Mouse (Mus musculus) heart, adult 18-20 months (tissue): ENCODE results near the gene Eefsec. TPM values are rescaled to one million over a fixed set of nuclear protein-coding genes. Genes with fewer than 3 reads are reported as not detected.

Experiments used
- DNase-seq, 2 experiments: peaks; one replicate each; pipeline ENCODE4 v3.0.0; 2021 to 2022; ENCODE audit warnings: mixed read lengths in 1 of 2
- long read RNA-seq, 2 experiments: library from polyadenylated mRNA; stranded (forward); transcript quantifications; one replicate each; pipeline ENCODE4 v2.0.0; 2021
- total RNA-seq, 2 experiments: library from RNA; stranded (reverse); gene quantifications; 2 replicates each; pipeline ENCODE4 v1.2.3; 2021

Eefsec gene
- 1 to 10 TPM; 8.5 to 8.9 TPM for total RNA-seq
- long read RNA-seq, experiment 1, transcript Eefsec-201 (7 exons, 2,679 nt), result major isoform, 7 of 9 reads
- long read RNA-seq, experiment 1, partial matches to known transcripts, result 0 of 9 reads
- long read RNA-seq, experiment 1, other reads (novel, unspliced or antisense), result 2 of 9 reads
- long read RNA-seq, experiment 2, transcript Eefsec-201 (7 exons, 2,679 nt), result major isoform, 9 of 9 reads
- long read RNA-seq, experiment 2, partial matches to known transcripts, result 0 of 9 reads
- long read RNA-seq, experiment 2, other reads (novel, unspliced or antisense), result 0 of 9 reads

DNA sequence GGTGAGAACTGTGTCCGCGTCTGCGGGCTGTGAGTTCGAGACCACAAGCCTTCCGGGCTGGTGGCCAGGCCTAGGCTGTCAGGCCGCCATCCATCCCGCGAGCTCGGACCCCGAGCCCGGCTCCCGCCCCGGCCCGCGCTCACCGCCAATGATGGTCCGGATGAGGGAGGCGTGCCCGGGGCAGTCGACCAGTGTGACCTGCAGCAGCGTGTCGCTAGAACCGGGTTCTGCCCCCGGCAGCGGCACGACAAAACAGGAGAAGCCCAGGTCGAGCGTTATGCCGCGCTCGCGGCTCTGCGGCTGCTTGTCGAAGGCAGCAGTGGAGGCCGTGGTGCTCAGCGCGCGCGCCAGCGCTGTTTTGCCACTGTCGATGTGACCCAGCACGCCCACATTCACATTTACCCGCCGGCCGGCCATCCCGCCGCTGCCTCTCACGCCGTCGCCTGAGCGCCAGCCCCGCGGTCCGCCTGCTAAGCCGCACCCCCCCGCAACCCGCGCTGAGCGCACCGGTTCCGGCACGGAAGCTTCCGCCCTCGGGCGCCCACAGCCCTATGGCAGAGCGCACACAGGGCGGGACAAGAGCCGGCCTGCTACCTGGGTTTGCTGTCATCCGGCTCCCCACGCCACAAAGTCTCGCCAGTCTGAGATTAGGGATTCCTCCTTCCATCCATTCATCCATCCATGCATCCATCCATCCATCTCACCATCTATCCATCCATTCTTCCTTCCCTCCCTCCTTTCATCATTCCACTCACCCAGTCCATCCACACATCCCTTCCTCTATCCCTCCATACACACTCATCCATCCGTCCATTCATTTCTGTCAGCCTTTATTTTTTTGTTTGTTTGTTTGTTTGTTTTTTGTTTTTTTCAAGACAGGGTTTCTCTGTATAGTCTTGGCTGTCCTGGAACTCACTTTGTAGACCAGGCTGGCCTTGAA is at the start of gene Eefsec:
Gene Eefsec, minus strand, starts transcription at position 477 of the 940 bp plus-strand sequence.
- DNase-seq, result peak; percentile 82 to 85

DNA sequence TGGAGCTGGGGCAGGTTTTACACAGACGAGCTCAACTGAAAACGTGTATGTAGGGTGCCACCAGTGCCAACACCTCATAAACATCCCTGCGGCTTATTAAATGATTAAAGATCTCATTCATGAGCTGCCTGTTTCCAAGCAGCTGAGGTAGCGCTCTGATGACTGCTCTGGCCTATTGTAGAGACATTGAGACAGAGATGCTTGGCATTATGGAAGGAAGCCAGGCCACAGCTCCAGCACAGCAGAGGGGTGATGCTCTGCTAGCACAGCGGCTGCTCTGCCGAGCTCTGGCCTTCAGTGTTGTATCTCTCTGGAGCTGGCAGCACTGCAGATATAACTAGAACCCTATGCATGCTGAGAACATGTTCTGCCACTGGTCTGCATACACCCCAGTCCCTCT is 47.4 kb upstream of the Eefsec start:
- no peak for DNase-seq

DNA sequence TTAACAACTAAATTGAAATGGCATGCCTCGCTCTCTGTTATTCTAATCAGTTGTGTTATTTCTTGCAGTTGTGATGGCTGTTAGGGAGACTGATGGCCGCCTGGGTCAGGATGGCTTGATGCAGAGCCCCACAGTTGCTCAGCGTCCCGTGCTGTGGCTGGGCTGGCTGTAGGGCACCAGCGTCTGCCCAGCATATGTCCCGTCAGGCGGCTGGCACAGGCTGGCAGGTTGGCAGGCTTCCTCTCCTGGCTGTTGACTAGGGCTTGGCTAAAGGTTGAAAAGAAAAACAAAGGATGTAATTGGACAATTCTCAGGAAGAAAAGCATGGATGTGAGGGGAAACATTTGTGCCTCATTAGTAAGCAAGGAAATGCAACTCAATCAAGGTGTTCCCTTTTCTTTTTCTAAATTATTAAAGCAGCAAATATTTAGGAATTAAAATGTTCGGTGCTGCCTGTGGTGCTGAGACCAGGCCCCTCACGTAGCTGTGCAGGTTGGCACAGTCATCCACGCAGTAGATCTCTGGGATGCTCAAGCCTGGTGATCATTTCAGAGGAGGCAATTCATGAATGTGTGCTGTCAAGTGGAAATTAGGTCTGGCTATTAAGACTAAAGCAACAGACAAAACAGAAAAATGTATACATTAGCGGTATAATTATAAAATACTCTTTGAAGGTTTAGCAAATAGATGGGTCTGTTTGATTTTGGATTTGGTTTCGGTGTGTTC is 44.5 kb upstream of the Eefsec start:
- DNase-seq, result peak; percentile 68 to 71

DNA sequence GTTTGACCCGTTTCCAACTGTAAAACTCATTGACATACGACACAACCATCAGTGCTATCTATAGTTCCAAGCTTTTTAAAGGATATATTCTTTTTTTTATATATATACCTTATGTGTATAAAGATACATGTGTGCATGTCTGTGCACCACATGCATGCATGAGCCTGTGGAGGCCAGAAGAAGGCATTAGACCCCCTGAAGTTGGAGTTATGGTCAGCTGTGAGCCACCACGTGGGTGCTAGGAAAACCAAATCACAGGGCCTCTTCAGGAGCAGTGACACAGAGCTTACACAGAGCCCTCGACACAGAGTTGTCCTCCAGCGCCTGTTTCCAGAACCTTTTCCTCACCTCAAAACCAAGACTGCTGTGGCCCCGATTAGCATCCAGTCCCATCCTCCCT is 43.5 kb upstream of the Eefsec start:
- DNase-seq, result no peak

DNA sequence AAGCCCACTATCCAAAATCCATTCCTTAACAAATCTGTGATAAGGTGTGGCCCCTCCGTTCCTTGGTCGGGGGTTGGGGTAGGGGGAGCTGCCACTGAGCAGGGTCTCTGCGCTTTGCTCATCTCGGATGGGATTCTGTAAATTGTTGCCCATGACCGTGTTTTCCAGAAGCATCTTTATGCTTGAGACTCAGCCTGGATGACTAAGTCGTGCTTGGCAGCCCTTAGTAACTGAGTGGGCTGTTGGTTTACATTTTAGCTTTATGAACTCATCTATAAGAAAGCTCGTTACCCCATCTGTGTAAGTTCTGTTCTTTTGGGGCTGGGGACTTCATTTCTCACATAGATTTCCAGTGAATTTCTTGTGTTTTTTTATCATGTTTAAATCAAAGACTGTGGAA is 42.7 kb upstream of the Eefsec start:
- DNase-seq, result no peak

DNA sequence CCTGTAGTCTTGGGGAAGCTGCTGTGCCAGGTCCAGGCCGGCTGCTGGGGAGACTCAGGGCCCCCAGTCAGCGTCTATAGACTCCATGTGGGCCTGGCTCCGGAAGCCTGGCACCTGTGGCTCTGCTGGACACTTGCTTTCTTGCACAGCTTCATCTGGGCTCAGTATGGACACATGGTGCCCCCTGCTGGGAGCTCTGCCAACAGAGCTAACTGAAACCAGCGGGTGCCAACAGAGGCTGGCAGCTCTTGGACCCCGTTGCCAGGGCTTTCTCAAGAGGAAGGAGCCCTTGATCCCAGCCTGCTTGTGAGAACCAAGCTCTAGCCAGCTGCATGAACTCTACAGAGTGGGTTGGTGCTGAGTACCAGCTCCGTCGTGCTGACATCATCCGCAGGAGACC is 40.6 kb upstream of the Eefsec start:
- DNase-seq, result peak; percentile 33 to 49

DNA sequence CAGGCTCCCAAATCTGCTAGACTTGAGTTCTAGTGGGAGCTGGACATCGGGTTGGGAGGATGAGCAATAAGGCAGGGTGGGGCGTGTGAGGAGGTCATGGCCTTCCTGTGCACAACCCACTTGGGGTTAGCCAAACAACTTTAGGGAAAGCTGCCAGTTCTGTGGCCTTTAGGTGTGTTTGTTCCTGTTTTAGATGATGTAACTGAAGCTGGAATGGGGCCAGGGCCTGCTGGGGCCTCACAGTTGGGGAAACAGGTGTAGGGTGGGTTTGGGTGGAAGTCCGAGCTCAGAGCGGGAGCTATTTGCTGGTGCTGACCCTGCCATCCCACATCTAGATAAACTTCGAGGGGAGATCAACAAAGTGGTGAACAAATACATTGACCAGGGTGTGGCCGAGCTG is 39.0 kb upstream of the Eefsec start:
- DNase-seq, result peak; percentile 47 to 67

DNA sequence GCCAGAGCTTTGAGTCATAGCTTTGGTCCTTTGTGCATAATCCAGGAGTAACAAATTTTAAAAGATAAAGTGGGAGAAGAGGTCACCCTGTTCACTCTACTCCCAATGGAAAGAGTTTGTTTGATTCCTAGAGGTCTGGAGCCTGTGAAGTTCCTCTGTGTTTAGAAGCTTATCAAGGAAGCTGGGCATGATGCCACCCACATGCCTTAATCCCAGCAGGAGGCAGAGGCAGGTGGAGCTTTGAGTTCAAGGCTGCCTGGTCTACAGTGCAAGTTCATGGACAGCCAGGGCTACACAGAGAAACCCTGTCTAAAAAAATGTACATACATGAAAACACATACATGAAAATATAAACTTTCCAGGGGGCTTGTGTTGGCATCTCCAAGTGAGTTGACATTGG is 37.6 kb upstream of the Eefsec start:
- no peak for DNase-seq

DNA sequence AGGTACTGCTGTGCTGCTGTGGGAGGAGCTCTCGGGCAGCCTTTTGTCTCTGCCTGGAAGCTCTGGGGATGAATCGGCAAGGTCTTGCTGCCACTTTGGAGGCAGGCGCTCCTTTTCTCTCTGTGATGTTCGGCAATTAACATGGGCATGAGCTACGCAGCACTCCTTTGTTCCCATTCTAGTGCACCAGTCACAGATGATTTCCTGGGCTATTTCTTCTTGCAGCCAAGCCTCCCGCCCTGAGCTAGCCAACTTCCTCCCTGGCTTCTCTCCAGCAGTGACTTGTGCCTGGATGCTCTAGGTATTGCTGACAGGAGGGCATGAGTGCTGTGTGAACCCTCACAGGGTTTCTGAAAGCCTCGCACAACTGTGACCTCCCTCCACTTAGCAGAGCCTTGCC is 36.8 kb upstream of the Eefsec start:
- DNase-seq, result peak; percentile 54 to 58

DNA sequence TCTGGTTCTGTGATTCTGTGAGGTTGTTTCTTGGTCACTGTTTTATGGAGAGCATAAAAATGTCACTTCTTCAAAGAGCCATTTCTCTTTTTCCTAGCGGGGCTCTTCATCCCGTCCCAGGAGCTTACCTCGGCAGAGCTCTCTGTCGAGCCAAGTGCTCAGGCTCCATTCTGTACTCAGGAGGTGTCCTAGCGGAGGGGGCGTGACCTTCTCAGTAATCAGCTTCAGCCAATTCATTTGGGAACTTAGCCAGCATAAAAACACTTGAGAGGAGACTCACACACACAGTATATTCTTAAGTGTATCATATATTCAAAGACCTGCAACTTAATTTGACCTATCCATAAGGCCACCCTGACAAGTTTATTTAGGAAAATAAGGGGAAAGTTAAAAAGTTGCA is 34.1 kb upstream of the Eefsec start:
- DNase-seq, result no peak

DNA sequence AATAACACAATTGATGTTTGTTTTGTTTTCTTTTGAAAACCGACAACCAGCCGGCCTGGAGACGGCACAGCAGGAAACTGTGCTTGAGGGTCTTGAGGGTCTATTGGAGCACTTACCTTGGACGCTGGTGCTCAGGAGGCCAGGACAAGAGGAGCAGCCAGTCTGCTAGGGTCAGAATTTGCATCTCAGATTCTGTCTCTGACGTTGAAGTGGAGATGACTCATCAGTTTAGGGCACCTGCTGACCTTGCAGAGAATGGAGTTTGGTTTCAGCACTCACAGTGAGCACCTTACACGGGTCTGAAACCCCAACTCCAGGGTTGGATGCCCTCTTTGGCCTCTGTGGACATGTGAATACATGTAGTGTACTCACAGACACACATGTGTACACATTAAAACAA is 23.5 kb upstream of the Eefsec start:
- DNase-seq, result no peak

DNA sequence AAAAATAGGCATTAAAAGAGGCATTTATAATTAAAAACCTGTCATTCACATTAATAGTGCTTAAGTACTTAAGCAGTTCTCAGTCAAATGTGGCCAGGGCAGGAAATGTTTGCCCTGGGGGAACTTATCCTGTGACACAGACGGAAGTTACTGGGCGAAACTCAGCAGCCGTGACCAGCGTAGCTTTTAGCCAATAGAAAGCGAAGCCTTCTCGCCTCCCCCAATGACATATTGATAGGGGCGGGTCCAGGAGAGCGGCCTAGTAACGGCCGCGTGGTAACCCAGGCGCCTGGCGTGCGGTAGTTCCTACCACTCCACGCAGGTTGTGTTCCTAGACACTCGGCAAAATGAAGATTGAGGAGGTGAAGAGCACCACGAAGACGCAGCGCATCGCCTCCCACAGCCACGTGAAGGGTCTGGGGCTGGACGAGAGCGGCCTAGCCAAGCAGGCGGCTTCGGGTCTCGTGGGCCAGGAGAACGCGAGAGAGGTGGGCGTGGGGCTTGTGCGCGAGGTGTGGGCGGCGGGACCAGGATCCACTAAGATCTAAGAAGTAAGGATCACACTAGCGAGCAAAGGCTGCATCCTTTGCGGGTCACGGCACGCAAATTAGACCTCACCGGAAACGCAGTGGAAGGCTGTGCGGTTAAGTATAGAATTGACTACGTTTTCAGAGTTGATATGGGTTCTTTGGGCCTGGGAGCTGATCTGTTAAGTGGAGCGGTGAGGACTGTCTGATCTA is 19.0 kb upstream of the Eefsec start, which contains the start of gene Ruvbl1:
Gene Ruvbl1, plus strand, starts transcription at position 229 of the 740 bp plus-strand sequence.
- DNase-seq, result peak; percentile 93 to 96

DNA sequence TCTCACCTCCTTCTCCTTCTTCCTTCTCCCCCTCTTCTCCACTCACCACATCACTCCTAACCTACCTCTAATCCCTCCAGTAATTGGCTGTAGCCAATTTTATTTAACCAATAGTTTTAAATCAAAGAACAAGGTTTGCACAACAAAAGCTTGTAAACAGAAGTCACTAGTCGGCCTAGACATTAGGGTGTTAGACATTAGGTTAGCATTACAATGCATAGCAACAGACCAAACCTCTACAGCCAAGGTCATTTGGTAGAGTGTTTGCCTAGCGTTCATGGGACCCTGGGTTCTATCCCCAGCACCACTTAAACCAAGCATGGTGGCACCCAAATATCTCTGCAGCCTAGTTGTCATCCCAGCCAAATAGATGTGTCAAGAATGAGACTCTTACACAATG is 8.2 kb upstream of the Eefsec start:
- no peak for DNase-seq

DNA sequence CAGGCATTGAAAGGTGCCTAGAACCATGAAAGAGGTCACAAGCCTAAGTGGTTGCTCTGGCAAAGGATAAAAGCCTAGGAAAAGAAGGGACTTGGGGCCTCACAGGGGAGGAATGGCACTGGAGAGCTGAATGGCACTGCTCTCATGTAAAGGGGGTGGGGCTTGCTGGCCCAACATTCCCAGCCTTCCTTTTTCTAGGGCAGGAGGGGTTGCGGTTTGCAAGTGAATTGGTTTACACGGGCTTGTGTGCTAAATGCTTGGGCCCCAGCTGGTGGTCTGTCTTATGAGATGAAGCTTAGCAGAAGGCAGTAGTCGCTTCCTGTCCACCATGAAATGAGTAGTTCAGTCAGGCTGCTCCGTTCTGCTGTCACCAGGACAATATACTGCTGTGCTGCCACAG is 1.1 kb upstream of the Eefsec start:
- DNase-seq, result no peak

DNA sequence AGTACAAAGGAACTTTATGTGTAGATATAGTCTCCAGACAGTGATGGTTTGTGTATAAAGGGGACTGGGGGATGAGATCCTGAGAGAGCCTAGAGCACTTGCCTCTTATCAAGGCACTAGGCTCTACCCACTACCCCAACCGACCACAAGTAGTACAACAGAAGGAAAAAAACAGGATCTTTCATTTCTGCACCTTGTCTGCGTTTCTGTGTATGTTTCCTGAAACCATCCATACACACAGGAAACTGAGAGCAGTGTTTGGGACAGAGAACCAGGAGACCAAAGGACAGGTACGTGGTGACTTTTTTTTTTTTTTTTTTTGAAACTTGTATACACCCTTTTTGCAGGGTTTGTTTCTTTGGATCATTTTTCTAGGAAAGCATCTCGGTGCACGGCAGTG is 678 bp downstream of the Eefsec start:
- DNase-seq, result no peak

DNA sequence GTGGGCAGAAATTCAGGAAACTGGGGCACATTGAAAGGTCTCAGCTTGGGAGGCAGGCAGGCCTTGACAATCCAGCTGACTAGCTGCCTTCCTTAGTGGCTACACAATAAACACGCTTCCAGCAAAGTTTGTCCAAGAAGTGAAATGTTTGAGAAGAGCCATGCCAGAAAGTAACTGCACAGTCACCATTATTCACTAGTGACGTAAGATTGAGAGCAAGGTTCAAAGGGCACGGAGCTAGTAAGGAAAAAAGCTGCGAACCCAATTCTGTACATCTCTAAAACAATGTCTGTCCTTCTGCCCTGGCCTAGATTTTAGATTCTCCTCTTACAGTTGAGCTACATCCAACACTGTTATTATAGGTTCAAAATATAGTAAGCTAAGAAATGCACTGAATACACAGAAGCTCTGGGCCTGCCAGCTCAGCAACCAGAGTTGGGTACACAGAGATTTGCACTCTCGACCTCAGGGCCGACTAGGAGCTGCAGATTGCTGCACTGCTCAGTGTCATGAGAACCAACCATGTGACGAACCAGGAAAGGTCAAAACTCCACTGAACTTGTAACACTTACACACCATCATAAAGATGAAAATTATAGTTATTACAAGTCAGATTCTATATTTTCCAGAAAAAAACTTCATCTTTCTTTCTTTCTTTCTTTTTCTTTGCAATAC is 2.1 kb downstream of the Eefsec start:
- no peak for DNase-seq

DNA sequence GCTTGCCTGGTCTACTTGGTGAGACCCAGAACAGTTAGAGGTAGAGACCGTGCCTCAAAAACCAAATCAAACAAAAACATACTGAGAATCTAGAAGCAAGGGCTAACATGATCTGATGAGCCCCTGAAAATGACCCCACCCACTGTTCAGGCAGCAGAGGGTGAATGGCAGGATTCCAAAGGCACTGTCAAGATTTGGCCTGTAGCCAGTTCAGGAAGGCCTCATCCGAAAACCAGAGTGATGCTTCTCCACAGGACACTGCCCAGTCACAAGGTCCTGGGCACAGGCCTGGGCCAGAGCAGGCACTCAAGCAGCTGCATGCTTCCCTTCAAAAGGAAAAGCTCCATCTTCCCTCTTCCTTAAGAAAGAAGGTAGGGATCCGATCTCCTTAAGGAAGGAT is 2.9 kb downstream of the Eefsec start:
- no peak for DNase-seq

DNA sequence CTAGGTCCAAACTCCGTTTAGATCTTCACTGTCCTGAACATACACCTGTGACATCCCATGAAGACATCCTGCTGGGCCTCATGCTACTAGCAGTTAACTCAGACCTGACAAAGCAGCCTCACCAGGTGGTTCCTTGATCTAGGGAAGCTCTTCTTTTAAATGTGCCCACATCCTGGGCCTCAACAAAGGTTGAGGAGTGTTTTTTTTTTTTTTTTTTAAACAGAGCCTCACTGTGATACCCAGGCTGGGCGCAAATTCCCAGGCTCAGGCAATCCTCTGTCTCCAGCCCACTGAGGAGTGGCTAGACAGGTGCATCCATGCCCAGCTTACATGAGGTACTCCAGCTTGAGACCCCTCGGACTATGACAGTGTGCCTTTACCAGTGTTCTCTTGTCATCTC is 3.8 kb downstream of the Eefsec start:
- DNase-seq, result no peak

DNA sequence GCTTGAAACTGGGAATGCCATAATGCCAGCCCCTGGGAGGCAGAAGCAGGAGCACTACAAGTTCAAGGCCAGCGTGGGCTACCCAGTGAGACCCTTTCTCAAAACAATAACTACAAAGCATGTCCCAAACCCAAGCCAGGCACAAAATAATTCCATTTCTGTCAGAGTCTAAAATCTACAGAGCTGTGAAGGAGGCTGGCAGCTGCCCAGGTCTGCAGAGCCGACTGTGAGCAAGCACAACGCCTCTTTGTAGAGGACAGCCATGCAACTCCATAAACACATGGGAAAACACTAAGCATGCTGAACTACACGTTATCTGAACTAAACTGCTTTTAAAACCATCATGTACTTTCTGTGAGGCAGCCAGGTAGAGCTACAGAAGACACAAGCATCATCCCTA is 7.3 kb downstream of the Eefsec start:
- DNase-seq, result no peak

DNA sequence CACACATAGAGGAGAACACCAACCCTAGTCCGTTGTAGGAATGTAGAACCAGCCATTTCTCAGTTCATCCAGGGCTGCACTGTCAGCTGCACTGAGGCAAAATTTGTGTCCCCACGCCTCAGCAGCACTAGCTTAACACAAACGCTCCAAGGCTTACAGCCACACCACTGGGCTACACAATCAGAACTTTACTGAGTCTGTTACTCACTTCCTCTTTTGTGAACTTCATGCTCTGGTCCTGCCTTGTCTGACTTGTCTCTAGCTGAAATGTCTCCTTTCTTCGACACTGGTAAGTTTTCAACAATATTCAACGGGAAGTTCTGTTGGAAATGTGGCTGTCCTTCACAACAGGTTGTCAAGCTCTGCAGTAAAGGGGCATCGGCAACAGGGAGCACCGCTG is 10.7 kb downstream of the Eefsec start:
- no peak for DNase-seq

DNA sequence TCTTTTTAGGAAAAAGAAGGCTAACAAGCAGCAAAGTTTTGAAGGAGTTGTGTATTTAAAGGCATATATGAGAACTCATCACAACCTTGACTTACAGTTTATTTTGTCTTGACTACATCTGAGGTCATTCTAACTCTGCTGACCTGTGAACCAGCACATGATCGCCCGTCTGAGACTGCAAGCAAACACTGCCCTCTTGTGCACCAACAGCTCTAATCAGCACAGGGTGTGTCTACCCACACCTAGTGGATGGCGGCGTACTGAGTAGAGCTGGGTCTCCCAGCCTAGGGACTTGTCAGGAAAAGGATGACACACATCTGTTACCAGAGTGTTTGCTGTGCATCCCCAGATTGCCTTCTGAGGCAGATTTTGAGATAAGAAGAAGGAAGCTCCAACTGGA is 15.1 kb downstream of the Eefsec start:
- peak; percentile 48 to 57 for DNase-seq
